Mouse (Mus musculus): Measurements from ENCODE around the gene Sgms1. TPM values are rescaled to one million over a fixed set of nuclear protein-coding genes. Genes with fewer than 3 reads are reported as not detected.

The Sgms1 gene
- total and polyA plus RNA-seq, 3 experiments: 27.0 to 62.1 (median 60.5) TPM

- no peak overlapping the region for H3K27ac ChIP-seq
- no peak overlapping the region for H3K9ac ChIP-seq (ENCODE audit: low read depth, low read length)
- H3K4me3 ChIP-seq: no peak overlapping the region
- H3K36me3 ChIP-seq (ENCODE audit: control insufficient read depth, insufficient read depth, low read length): peaks cover 9% of the 10 kb centered on the region
- H3K4me1 ChIP-seq (ENCODE audit: control insufficient read depth, insufficient read depth, low read length): peaks cover 1% of the 10 kb centered on the region; the same call in 1 of the 2 replicates
- no peaks in the 10 kb centered on the region for H3K27me3 ChIP-seq (ENCODE audit: control insufficient read depth, insufficient read depth, low read length)
- no peaks in the 10 kb centered on the region for H3K79me2 ChIP-seq (replicated peaks; ENCODE audit: control insufficient read depth, insufficient read depth, low read length)
- no peak for TF ChIP-seq POLR2A (IDR thresholded peaks at IDR 0.05; ENCODE audit: insufficient read depth, low read depth, low read length)
- TF ChIP-seq CTCF (IDR thresholded peaks at IDR 0.05): peak; percentile 81
- WGBS: 69% methylated on average over 10 of the region's 10 CpGs
- intact Hi-C loops (cut with DNase I): loop anchor here (2.0 to 5.0 kb wide), 3 partner anchors 19 to 195 kb away; partner anchors contain the start of gene Asah2
- DNase-seq: no peak
Measured at GRCm38 (mm10) chr19:32127180-32127850, 262.2 kb downstream of the Sgms1 start.

- intact Hi-C loops (cut with DNase I): no loop called here
- 69% methylated on average over 9 of the region's 9 CpGs for WGBS
- Histone ChIP-seq H3K79me2 (replicated peaks; ENCODE audit: control insufficient read depth, insufficient read depth, low read length) (no peaks in the 10 kb centered on the region), H3K4me3 (no peak overlapping the region), H3K27ac (no peak overlapping the region), H3K36me3 (ENCODE audit: control insufficient read depth, insufficient read depth, low read length) (peaks cover 7% of the 10 kb centered on the region), H3K9ac (ENCODE audit: low read depth, low read length) (no peak overlapping the region), H3K27me3 (ENCODE audit: control insufficient read depth, insufficient read depth, low read length) (no peaks in the 10 kb centered on the region), H3K4me1 (ENCODE audit: control insufficient read depth, insufficient read depth, low read length) (peaks cover 3% of the 10 kb centered on the region; the same call in 1 of the 2 replicates)
- no peak for TF ChIP-seq CTCF (IDR thresholded peaks at IDR 0.05)
- no peak for DNase-seq
Measured at GRCm38 (mm10) chr19:32124155-32124554, 265.4 kb downstream of the Sgms1 start.

DNA sequence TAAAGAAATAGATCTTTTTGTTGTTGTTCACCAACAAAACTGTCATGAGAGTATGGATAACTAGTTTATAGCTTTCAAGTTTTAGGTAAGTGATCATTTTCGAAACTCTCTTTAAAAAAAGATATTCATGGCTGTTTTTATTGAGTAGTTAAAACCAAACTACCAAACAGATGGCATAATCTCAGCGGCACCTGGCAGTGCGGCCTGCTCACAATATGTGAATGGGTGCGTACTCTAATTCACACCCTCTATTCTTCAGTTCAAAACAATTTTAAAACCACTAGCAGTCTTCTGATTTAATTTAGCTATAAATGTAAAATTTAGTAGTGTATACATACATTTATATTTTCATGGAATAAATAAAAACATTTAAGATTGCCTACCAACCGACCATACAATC, 266.3 kb downstream of the Sgms1 start:
- TF ChIP-seq POLR2A (IDR thresholded peaks at IDR 0.05; ENCODE audit: insufficient read depth, low read depth, low read length): no peak
- TF ChIP-seq EP300 (IDR thresholded peaks at IDR 0.05; ENCODE audit: insufficient read depth, low read depth, low read length): no peak
- no peak for TF ChIP-seq CTCF (IDR thresholded peaks at IDR 0.05)
- Histone ChIP-seq H3K27ac (no peak overlapping the region), H3K36me3 (ENCODE audit: control insufficient read depth, insufficient read depth, low read length) (peaks cover 6% of the 10 kb centered on the region), H3K4me3 (no peak overlapping the region), H3K27me3 (ENCODE audit: control insufficient read depth, insufficient read depth, low read length) (no peaks in the 10 kb centered on the region), H3K79me2 (replicated peaks; ENCODE audit: control insufficient read depth, insufficient read depth, low read length) (no peaks in the 10 kb centered on the region), H3K9ac (ENCODE audit: low read depth, low read length) (no peak overlapping the region), H3K4me1 (ENCODE audit: control insufficient read depth, insufficient read depth, low read length) (peaks cover 3% of the 10 kb centered on the region; the same call in 1 of the 2 replicates)
- intact Hi-C loops (cut with DNase I): no loop called here
- no peak for DNase-seq
- 97% methylated on average over 5 of the region's 5 CpGs for WGBS

GRCm38 (mm10) chr19:32120798-32121197, 268.7 kb downstream of the Sgms1 start:
- 100% methylated on average over 1 of the region's 1 CpGs for WGBS
- no peak for DNase-seq
- no peaks in the 10 kb centered on the region for H3K27me3 ChIP-seq (ENCODE audit: control insufficient read depth, insufficient read depth, low read length)
- TF ChIP-seq POLR2A (IDR thresholded peaks at IDR 0.05; ENCODE audit: insufficient read depth, low read depth, low read length) (no peak), CTCF (IDR thresholded peaks at IDR 0.05) (no peak), EP300 (IDR thresholded peaks at IDR 0.05; ENCODE audit: insufficient read depth, low read depth, low read length) (no peak)
- no peak overlapping the region for H3K9ac ChIP-seq (ENCODE audit: low read depth, low read length)
- no peak overlapping the region for H3K27ac ChIP-seq
- intact Hi-C loops (cut with DNase I): no loop called here
- H3K79me2 ChIP-seq (replicated peaks; ENCODE audit: control insufficient read depth, insufficient read depth, low read length): no peaks in the 10 kb centered on the region
- H3K36me3 ChIP-seq (ENCODE audit: control insufficient read depth, insufficient read depth, low read length): peaks cover 6% of the 10 kb centered on the region
- H3K4me1 ChIP-seq (ENCODE audit: control insufficient read depth, insufficient read depth, low read length): peaks cover 1% of the 10 kb centered on the region; the same call in 1 of the 2 replicates
- H3K4me3 ChIP-seq: no peak overlapping the region

- 93% methylated on average over 2 of the region's 2 CpGs for WGBS
- intact Hi-C loops (cut with DNase I): no loop called here
- Histone ChIP-seq H3K9ac (ENCODE audit: low read depth, low read length) (no peak overlapping the region), H3K79me2 (replicated peaks; ENCODE audit: control insufficient read depth, insufficient read depth, low read length) (no peaks in the 10 kb centered on the region), H3K36me3 (ENCODE audit: control insufficient read depth, insufficient read depth, low read length) (peaks cover 6% of the 10 kb centered on the region), H3K4me1 (ENCODE audit: control insufficient read depth, insufficient read depth, low read length) (peaks cover 1% of the 10 kb centered on the region; the same call in 1 of the 2 replicates), H3K27me3 (ENCODE audit: control insufficient read depth, insufficient read depth, low read length) (no peaks in the 10 kb centered on the region), H3K27ac (no peak overlapping the region), H3K4me3 (no peak overlapping the region)
- TF ChIP-seq CTCF (IDR thresholded peaks at IDR 0.05) (no peak), EP300 (IDR thresholded peaks at IDR 0.05; ENCODE audit: insufficient read depth, low read depth, low read length) (no peak), POLR2A (IDR thresholded peaks at IDR 0.05; ENCODE audit: insufficient read depth, low read depth, low read length) (no peak)
- DNase-seq: no peak
Measured at GRCm38 (mm10) chr19:32119666-32120065, 269.8 kb downstream of the Sgms1 start.

- intact Hi-C loops (cut with DNase I): no loop called here
- H3K4me1 ChIP-seq (ENCODE audit: control insufficient read depth, insufficient read depth, low read length): peaks cover 1% of the 10 kb centered on the region; the same call in 1 of the 2 replicates
- H3K27me3 ChIP-seq (ENCODE audit: control insufficient read depth, insufficient read depth, low read length): no peaks in the 10 kb centered on the region
- no peaks in the 10 kb centered on the region for H3K79me2 ChIP-seq (replicated peaks; ENCODE audit: control insufficient read depth, insufficient read depth, low read length)
- no peak overlapping the region for H3K9ac ChIP-seq (ENCODE audit: low read depth, low read length)
- H3K36me3 ChIP-seq (ENCODE audit: control insufficient read depth, insufficient read depth, low read length): no peaks in the 10 kb centered on the region; the same call in none of the 2 replicates
- 83% methylated on average over 3 of the region's 3 CpGs for WGBS
- TF ChIP-seq EP300 (IDR thresholded peaks at IDR 0.05; ENCODE audit: insufficient read depth, low read depth, low read length): no peak
- no peak overlapping the region for H3K4me3 ChIP-seq
- no peak for DNase-seq
- H3K27ac ChIP-seq: no peak overlapping the region
Measured at GRCm38 (mm10) chr19:32118496-32118895, 271.0 kb downstream of the Sgms1 start.

Measured in heart, adult 2 months (tissue).